Mouse (Mus musculus): ENCODE measurements around the gene Eno1.
A peak's percentile ranks its signal among the peaks of the same experiment; 100 is the strongest.

Gene Eno1

GRCm38 (mm10) chr4:150236521-150237481 lies at the start of gene Eno1:
Gene Eno1 (plus strand): TSS chr4:150236721.
- DNase-seq (ENCODE audit: low read depth) = peak; percentile 97

- no peak for DNase-seq (ENCODE audit: low read depth)
These were observed 48.3 kb upstream of the Eno1 start for GRCm38 (mm10) chr4:150188236-150188635.

GRCm38 (mm10) chr4:150192199-150192598 lies 44.3 kb upstream of the Eno1 start:
- DNase-seq (ENCODE audit: low read depth) = no peak

GRCm38 (mm10) chr4:150193915-150194314 lies 42.6 kb upstream of the Eno1 start:
- DNase-seq (ENCODE audit: low read depth) = peak; percentile 73

- DNase-seq (ENCODE audit: low read depth) = no peak
These were observed 38.3 kb upstream of the Eno1 start for GRCm38 (mm10) chr4:150198268-150198667.

GRCm38 (mm10) chr4:150201232-150201631 lies 35.3 kb upstream of the Eno1 start, which contains the start of gene Car6:
Gene Car6 (minus strand): TSS chr4:150201332.
- DNase-seq (ENCODE audit: low read depth) = no peak

GRCm38 (mm10) chr4:150202702-150203101 lies 33.8 kb upstream of the Eno1 start:
- no peak for DNase-seq (ENCODE audit: low read depth)

- DNase-seq (ENCODE audit: low read depth) = no peak
These were observed 31.6 kb upstream of the Eno1 start for GRCm38 (mm10) chr4:150204877-150205276.

GRCm38 (mm10) chr4:150209751-150210150 lies 26.8 kb upstream of the Eno1 start:
- no peak for DNase-seq (ENCODE audit: low read depth)

- no peak for DNase-seq (ENCODE audit: low read depth)
These were observed 26.2 kb upstream of the Eno1 start for GRCm38 (mm10) chr4:150210306-150210705.

GRCm38 (mm10) chr4:150211930-150212552 lies 24.5 kb upstream of the Eno1 start:
- no peak for DNase-seq (ENCODE audit: low read depth)

- DNase-seq (ENCODE audit: low read depth) = no peak
These were observed 24.0 kb upstream of the Eno1 start for GRCm38 (mm10) chr4:150212553-150212971.

- DNase-seq (ENCODE audit: low read depth) = no peak
These were observed 22.6 kb upstream of the Eno1 start for GRCm38 (mm10) chr4:150213910-150214309.

- no peak for DNase-seq (ENCODE audit: low read depth)
These were observed 20.1 kb upstream of the Eno1 start for GRCm38 (mm10) chr4:150216423-150216822.

- no peak for DNase-seq (ENCODE audit: low read depth)
These were observed 19.4 kb upstream of the Eno1 start for GRCm38 (mm10) chr4:150217042-150217554.

- DNase-seq (ENCODE audit: low read depth) = no peak
These were observed 18.6 kb upstream of the Eno1 start for GRCm38 (mm10) chr4:150217935-150218334.

GRCm38 (mm10) chr4:150219501-150220292 lies 16.8 kb upstream of the Eno1 start:
- no peak for DNase-seq (ENCODE audit: low read depth)

GRCm38 (mm10) chr4:150220584-150220983 lies 15.9 kb upstream of the Eno1 start:
- no peak for DNase-seq (ENCODE audit: low read depth)

- no peak for DNase-seq (ENCODE audit: low read depth)
These were observed 15.4 kb upstream of the Eno1 start for GRCm38 (mm10) chr4:150221017-150221640.

GRCm38 (mm10) chr4:150223830-150224229 lies 12.7 kb upstream of the Eno1 start:
- no peak for DNase-seq (ENCODE audit: low read depth)

- no peak for DNase-seq (ENCODE audit: low read depth)
These were observed 10.8 kb upstream of the Eno1 start for GRCm38 (mm10) chr4:150225700-150226099.

Data from c-Kit-positive CD71-negative TER-119-negative erythroid progenitor cells, embryonic 14.5 days (primary cell).